Mouse (Mus musculus) large intestine, adult 2 months (tissue): Measurements from ENCODE around the gene Atxn7l3. TPM values are rescaled to one million over a fixed set of nuclear protein-coding genes. Genes with fewer than 3 reads are reported as not detected.
"Not testable (repeated sequence)": the region's sequence is repeated elsewhere in the genome, so short reads cannot be mapped to it uniquely, and the experiment has no call there.

ENCODE experiments used
- DNase-seq: peaks from one replicate; pipeline ENCODE4 v3.0.0-alpha.2; 2012; ENCODE audit warnings: low read depth, low spot score
- WGBS: fragments of 180-500 bp; shearing (Covaris S2); methylation state at CpG from one replicate; pipeline ENCODE4 v1.1.7; 2018; 5-methylcytosine and 5-hydroxymethylcytosine counted together
- polyA plus RNA-seq: library from polyadenylated mRNA; depleted of rRNA; stranded (reverse); fragments of >200 nt; gene quantifications from 2 replicates; pipeline ENCODE4 v1.2.3, GENCODE M21; 2012

Atxn7l3 gene
- polyA plus RNA-seq, 1 experiment, result 32.7 TPM

GRCm38 (mm10) chr11:102297577-102298556 is 1.4 kb upstream of the Atxn7l3 start:
- DNase-seq, result no peak
- 15% methylated on average over 27 of the region's 27 CpGs for WGBS

- under 1% methylated on average over 62 of the region's 73 CpGs for WGBS
- no peak for DNase-seq
Observed at GRCm38 (mm10) chr11:102295598-102296471, 596 bp downstream of the Atxn7l3 start.

GRCm38 (mm10) chr11:102294887-102295597 is 1.4 kb downstream of the Atxn7l3 start:
- 68% methylated on average over 12 of the region's 12 CpGs for WGBS
- no peak for DNase-seq

GRCm38 (mm10) chr11:102294416-102294815 is 2.0 kb downstream of the Atxn7l3 start:
- 83% methylated on average over 5 of the region's 5 CpGs for WGBS
- DNase-seq, result no peak

GRCm38 (mm10) chr11:102293971-102294370 is 2.5 kb downstream of the Atxn7l3 start:
- 95% methylated on average over 13 of the region's 13 CpGs for WGBS
- no peak for DNase-seq

GRCm38 (mm10) chr11:102291051-102291535 is 5.3 kb downstream of the Atxn7l3 start:
- WGBS, result 89% methylated on average over 11 of the region's 11 CpGs

GRCm38 (mm10) chr11:102290141-102290540 is 6.3 kb downstream of the Atxn7l3 start:
- WGBS, result 89% methylated on average over 4 of the region's 4 CpGs
- no peak for DNase-seq

More at GRCm38 (mm10) chr11:102291051-102291535, 5.3 kb downstream of the Atxn7l3 start:
- DNase-seq, result no peak

GRCm38 (mm10) chr11:102289511-102290100 is 6.8 kb downstream of the Atxn7l3 start:
- no peak for DNase-seq

GRCm38 (mm10) chr11:102288913-102289312 is 7.5 kb downstream of the Atxn7l3 start:
- no peak for DNase-seq
- 68% methylated on average over 2 of the region's 2 CpGs for WGBS

More at GRCm38 (mm10) chr11:102289511-102290100, 6.8 kb downstream of the Atxn7l3 start:
- 65% methylated on average over 6 of the region's 6 CpGs for WGBS

GRCm38 (mm10) chr11:102288027-102288804 is 8.2 kb downstream of the Atxn7l3 start:
- 78% methylated on average over 8 of the region's 8 CpGs for WGBS
- DNase-seq, result no peak

GRCm38 (mm10) chr11:102287485-102287884 is 8.9 kb downstream of the Atxn7l3 start:
- WGBS, result 90% methylated on average over 8 of the region's 8 CpGs
- no peak for DNase-seq

GRCm38 (mm10) chr11:102285095-102285834 is 11.2 kb downstream of the Atxn7l3 start:
- DNase-seq, result no peak
- 1% methylated on average over 31 of the region's 31 CpGs for WGBS

GRCm38 (mm10) chr11:102284501-102285094 is 11.8 kb downstream of the Atxn7l3 start, which contains the start of gene Tmub2:
Gene Tmub2, plus strand, starts transcription at chr11:102284931.
- DNase-seq, result peak; percentile 96
- under 1% methylated on average over 32 of the region's 32 CpGs for WGBS

- DNase-seq, result no peak
- WGBS, result 86% methylated on average over 6 of the region's 6 CpGs
Observed at GRCm38 (mm10) chr11:102283922-102284321, 12.5 kb downstream of the Atxn7l3 start.

- WGBS, result 63% methylated on average over 6 of the region's 6 CpGs
- DNase-seq, result not testable (repeated sequence)
Observed at GRCm38 (mm10) chr11:102280267-102280666, 16.2 kb downstream of the Atxn7l3 start.

- 86% methylated on average over 3 of the region's 3 CpGs for WGBS
Observed at GRCm38 (mm10) chr11:102279595-102279994, 16.8 kb downstream of the Atxn7l3 start.

GRCm38 (mm10) chr11:102277754-102278153 is 18.7 kb downstream of the Atxn7l3 start:
- WGBS, result 84% methylated on average over 11 of the region's 12 CpGs
- DNase-seq, result no peak

More at GRCm38 (mm10) chr11:102279595-102279994, 16.8 kb downstream of the Atxn7l3 start:
- DNase-seq, result no peak
